Mouse (Mus musculus) layer of hippocampus, postnatal 14 days (tissue): Measurements from ENCODE around the gene Zdhhc8. TPM values are rescaled to one million over a fixed set of nuclear protein-coding genes. Genes with fewer than 3 reads are reported as not detected.

Source experiments
- DNase-seq, 2 experiments: peaks; one replicate each; pipeline ENCODE4 v3.0.0; 2021 to 2022; ENCODE audit warnings: low spot score in 2 of 2, mixed read lengths in 1 of 2
- long read RNA-seq, 2 experiments: library from polyadenylated mRNA; stranded (forward); transcript quantifications; one replicate each; pipeline ENCODE4 v2.0.0; 2021
- total RNA-seq, 2 experiments: library from RNA; stranded (reverse); gene quantifications; 2 replicates each; pipeline ENCODE4 v1.2.3; 2021

Zdhhc8 gene
- 10 to 100 TPM; 84.1 to 84.6 TPM for total RNA-seq
- long read RNA-seq, experiment 1, full-length matches to known transcripts: 16 of 53 reads
- long read RNA-seq, experiment 1, partial matches to known transcripts: 20 of 53 reads
- long read RNA-seq, experiment 1, other reads (novel, unspliced or antisense): 17 of 53 reads
- long read RNA-seq, experiment 2, full-length matches to known transcripts: 18 of 46 reads
- long read RNA-seq, experiment 2, partial matches to known transcripts: 14 of 46 reads
- long read RNA-seq, experiment 2, other reads (novel, unspliced or antisense): 14 of 46 reads

GRCm38 (mm10) chr16:18234671-18235388 lies at the start of gene Zdhhc8:
Gene Zdhhc8, minus strand, starts transcription at chr16:18235136.
- peak in 1 of 2 experiments; percentile 75 for DNase-seq

- no peak for DNase-seq
Measured at GRCm38 (mm10) chr16:18275166-18275565, 40.2 kb upstream of the Zdhhc8 start.

GRCm38 (mm10) chr16:18268182-18268581 lies 33.2 kb upstream of the Zdhhc8 start:
- DNase-seq: no peak

- no peak for DNase-seq
Measured at GRCm38 (mm10) chr16:18265024-18265423, 30.1 kb upstream of the Zdhhc8 start.

GRCm38 (mm10) chr16:18258221-18258620 lies 23.3 kb upstream of the Zdhhc8 start, which contains the start of gene Gm49776:
Gene Gm49776, minus strand, starts transcription at chr16:18258321.
- DNase-seq: no peak

GRCm38 (mm10) chr16:18253866-18254265 lies 18.9 kb upstream of the Zdhhc8 start:
- DNase-seq: no peak

- no peak for DNase-seq
Measured at GRCm38 (mm10) chr16:18252736-18253135, 17.8 kb upstream of the Zdhhc8 start.

GRCm38 (mm10) chr16:18250828-18251790 lies 16.2 kb upstream of the Zdhhc8 start:
- no peak for DNase-seq

GRCm38 (mm10) chr16:18250231-18250630 lies 15.3 kb upstream of the Zdhhc8 start:
- DNase-seq: no peak

- peak; percentile 57 to 63 for DNase-seq
Measured at GRCm38 (mm10) chr16:18249364-18249967, 14.5 kb upstream of the Zdhhc8 start.

GRCm38 (mm10) chr16:18248433-18249363 lies 13.8 kb upstream of the Zdhhc8 start, which contains the start of the genes Trmt2a and Ranbp1:
Gene Trmt2a, plus strand, starts transcription at chr16:18248679.
Gene Ranbp1, minus strand, starts transcription at chr16:18248732.
- peak; percentile 97 to 98 for DNase-seq

GRCm38 (mm10) chr16:18247521-18248399 lies 12.8 kb upstream of the Zdhhc8 start:
- DNase-seq: peak in 1 of 2 experiments; percentile 32

- no peak for DNase-seq
Measured at GRCm38 (mm10) chr16:18241581-18241980, 6.6 kb upstream of the Zdhhc8 start.

- no peak for DNase-seq
Measured at GRCm38 (mm10) chr16:18236676-18237501, 2.0 kb upstream of the Zdhhc8 start.

- peak; percentile 68 to 71 for DNase-seq
Measured at GRCm38 (mm10) chr16:18235389-18236065, 591 bp upstream of the Zdhhc8 start.

- DNase-seq: no peak
Measured at GRCm38 (mm10) chr16:18233919-18234670, 841 bp downstream of the Zdhhc8 start.
